Mouse (Mus musculus) olfactory bulb, adult 2 months (tissue): Measurements from ENCODE around the gene Nudt3.

Experiments used
- CTCF ChIP-seq: fragments of 200-500 bp; IDR thresholded peaks from 2 replicates; pipeline ENCODE4 v1.5.1; 2012; ENCODE audit warnings: low read depth, mild to moderate bottlenecking, low read length, moderate library complexity; ENCODE audit not compliant: insufficient read depth
- POLR2A ChIP-seq: fragments of 200-500 bp; IDR thresholded peaks from 2 replicates; pipeline ENCODE4 v1.6.1; 2012; ENCODE audit warnings: mild to moderate bottlenecking, low read depth, low read length, moderate library complexity; ENCODE audit not compliant: insufficient read depth

GRCm38 (mm10) chr17:27609576-27609975 is 13.7 kb downstream of the Nudt3 start:
- TF ChIP-seq POLR2A, result no peak
- no peak for TF ChIP-seq CTCF
